Comparison of ENCODE assay signal across 8 mouse cellular contexts in genomic region chr13:36735901-36736618, GRCm38 (mm10). TPM values are rescaled to one million over a fixed set of nuclear protein-coding genes. Genes with fewer than 3 reads are reported as not detected.
DNase-seq lines count a peak whose midpoint lies in the region; ATAC-seq and TF ChIP-seq lines count a peak whose summit lies in the region.

No protein-coding gene starts in this region.

- peak; percentile 84 for TF ChIP-seq POLR2A in cerebellum, adult 2 months (IDR thresholded peaks at IDR 0.05; ENCODE audit: borderline replicate concordance, insufficient read depth, low read length)

- peak overlapping the region; percentile 99 for H3K27ac ChIP-seq in cerebellum, adult 2 months (ENCODE audit: insufficient read depth, low read length)
- peak overlapping the region; percentile 95 for H3K27ac ChIP-seq in forebrain, embryonic 15.5 days (replicated peaks)
- peak overlapping the region; percentile 62 for H3K27ac ChIP-seq in intestine, embryonic 15.5 days
- H3K27ac ChIP-seq in liver, postnatal 0 days (ENCODE audit: low read depth) = peak overlapping the region; percentile 87

- no peaks in the 10 kb centered on the region for H3K9me3 ChIP-seq in forebrain, embryonic 15.5 days
- H3K9me3 ChIP-seq in intestine, embryonic 15.5 days = no peaks in the 10 kb centered on the region
- H3K9me3 ChIP-seq in liver, postnatal 0 days (ENCODE audit: low read length) = no peaks in the 10 kb centered on the region

- WGBS in cerebellum, adult 2 months = under 1% methylated on average over 38 of the region's 39 CpGs
- WGBS in forebrain, embryonic 15.5 days = under 1% methylated on average over 37 of the region's 39 CpGs
- WGBS in intestine, embryonic 15.5 days = under 1% methylated on average over 35 of the region's 39 CpGs
- 1% methylated on average over 37 of the region's 39 CpGs for WGBS in liver, postnatal 0 days (ENCODE audit: insufficient replicate concordance)

- TF ChIP-seq CTCF in cerebellum, adult 2 months (IDR thresholded peaks at IDR 0.05; ENCODE audit: borderline replicate concordance, insufficient read depth, low read depth, low read length) = no peak
- no peak for TF ChIP-seq CTCF in liver, postnatal 0 days (IDR thresholded peaks at IDR 0.05; ENCODE audit: low read depth)

- H3K36me3 ChIP-seq in forebrain, embryonic 15.5 days = no peaks in the 10 kb centered on the region
- H3K36me3 ChIP-seq in intestine, embryonic 15.5 days = no peaks in the 10 kb centered on the region
- H3K36me3 ChIP-seq in liver, postnatal 0 days (replicated peaks; ENCODE audit: insufficient read depth, low read length) = no peaks in the 10 kb centered on the region

- peaks cover 3% of the 10 kb centered on the region; the same call in 1 of the 2 replicates for H3K4me1 ChIP-seq in cerebellum, adult 2 months (ENCODE audit: control insufficient read depth, insufficient read depth, low read length)
- H3K4me1 ChIP-seq in forebrain, embryonic 15.5 days = peaks cover 18% of the 10 kb centered on the region; the same call in 1 of the 2 replicates
- H3K4me1 ChIP-seq in intestine, embryonic 15.5 days (replicated peaks) = peaks cover 18% of the 10 kb centered on the region
- H3K4me1 ChIP-seq in liver, postnatal 0 days (ENCODE audit: insufficient read depth) = peaks cover 13% of the 10 kb centered on the region

- peak overlapping the region; percentile 61 for H3K9ac ChIP-seq in forebrain, embryonic 15.5 days (replicated peaks)
- H3K9ac ChIP-seq in intestine, embryonic 15.5 days = peak overlapping the region; percentile 50
- H3K9ac ChIP-seq in liver, postnatal 0 days (replicated peaks) = 0 out of 2 replicates have a peak overlapping the region, but pooled peaks have one; percentile 16

- peak; percentile 83 for ATAC-seq in forebrain, embryonic 15.5 days (replicated peaks)
- ATAC-seq in intestine, embryonic 15.5 days = peak; percentile 93
- ATAC-seq in liver, postnatal 0 days = peak; percentile 91

- TF ChIP-seq EP300 in liver, postnatal 0 days (IDR thresholded peaks at IDR 0.05; ENCODE audit: low read depth) = no peak

- H3K4me2 ChIP-seq in forebrain, embryonic 15.5 days (replicated peaks) = peak overlapping the region; percentile 60
- peak overlapping the region; percentile 89 for H3K4me2 ChIP-seq in intestine, embryonic 15.5 days (replicated peaks)
- peak overlapping the region; percentile 76 for H3K4me2 ChIP-seq in liver, postnatal 0 days (ENCODE audit: low read depth, low read length)

- peak overlapping the region; percentile 67 for H3K4me3 ChIP-seq in cerebellum, adult 2 months (replicated peaks; ENCODE audit: insufficient read depth, low read depth, low read length)
- peak overlapping the region; percentile 57 for H3K4me3 ChIP-seq in forebrain, embryonic 15.5 days
- peak overlapping the region; percentile 47 for H3K4me3 ChIP-seq in intestine, embryonic 15.5 days (replicated peaks)
- peak overlapping the region; percentile 51 for H3K4me3 ChIP-seq in liver, postnatal 0 days (ENCODE audit: low read depth, low read length)

- DNase-seq in urinary bladder, adult 2 months (ENCODE audit: low spot score) = peak; percentile 49
- no peak for DNase-seq in urinary bladder, postnatal 25 days (ENCODE audit: low spot score)
- peak; percentile 92 for DNase-seq in cerebellum, adult 2 months
- peak; percentile 88 for DNase-seq in liver, postnatal 0 days
- peak; percentile 68 for DNase-seq in right cerebral cortex, postnatal 25 days
- no peak for DNase-seq in spleen, adult 12 weeks (ENCODE audit: low spot score)

- no peaks in the 10 kb centered on the region for H3K27me3 ChIP-seq in cerebellum, adult 2 months (ENCODE audit: control insufficient read depth, insufficient read depth, low read length)
- no peaks in the 10 kb centered on the region for H3K27me3 ChIP-seq in forebrain, embryonic 15.5 days
- peaks cover 23% of the 10 kb centered on the region for H3K27me3 ChIP-seq in intestine, embryonic 15.5 days (replicated peaks)
- peaks cover 45% of the 10 kb centered on the region for H3K27me3 ChIP-seq in liver, postnatal 0 days (ENCODE audit: insufficient read depth, low read length)

RNA-seq across cellular contexts. Expression of gene Nrn1, which starts 1.1 kb away (rescaled TPM):
- 39.9 and 51.6 TPM in 2 replicates for polyA plus RNA-seq in urinary bladder, adult 2 months (2012; rRNA removed)
- 144 and 151 TPM in 2 replicates for polyA plus RNA-seq in cerebellum, adult 2 months (2012; rRNA removed)
- polyA plus RNA-seq in forebrain, embryonic 15.5 days (2015; fragmentation: Nextera tagmentation; extraction: Ambion mirVana) = 48.0 and 50.4 TPM in 2 replicates
- 49.6 and 55.1 TPM in 2 replicates for polyA plus RNA-seq in intestine, embryonic 15.5 days (2015; fragmentation: Nextera tagmentation; extraction: Ambion mirVana)
- polyA plus RNA-seq in liver, postnatal 0 days (2015; fragmentation: Nextera tagmentation; extraction: Ambion mirVana) = 97.4 and 98.7 TPM in 2 replicates

Comparison
In these comparisons a context has a peak if more than half of its experiments do, and no peak if none do; other contexts are left out.
1. DNase-seq: peak in urinary bladder, adult 2 months (single experiment), cerebellum, adult 2 months (2 of 2), liver, postnatal 0 days (single experiment) and right cerebral cortex, postnatal 25 days (single experiment); none in urinary bladder, postnatal 25 days (single experiment) and spleen, adult 12 weeks (single experiment).
2. Peak in every context shown above with its lines, with median percentiles within 50 percentile points of each other: H3K27ac ChIP-seq, H3K4me3 ChIP-seq, ATAC-seq, H3K4me2 ChIP-seq and H3K9ac ChIP-seq.